Mouse (Mus musculus): ENCODE measurements around the gene Wrap73.

Wrap73 gene

GRCm38 (mm10) chr4:154181001-154181400 lies 38.8 kb downstream of the Wrap73 start:
- no peak for DNase-seq (ENCODE audit: low read depth, low spot score)

DNA sequence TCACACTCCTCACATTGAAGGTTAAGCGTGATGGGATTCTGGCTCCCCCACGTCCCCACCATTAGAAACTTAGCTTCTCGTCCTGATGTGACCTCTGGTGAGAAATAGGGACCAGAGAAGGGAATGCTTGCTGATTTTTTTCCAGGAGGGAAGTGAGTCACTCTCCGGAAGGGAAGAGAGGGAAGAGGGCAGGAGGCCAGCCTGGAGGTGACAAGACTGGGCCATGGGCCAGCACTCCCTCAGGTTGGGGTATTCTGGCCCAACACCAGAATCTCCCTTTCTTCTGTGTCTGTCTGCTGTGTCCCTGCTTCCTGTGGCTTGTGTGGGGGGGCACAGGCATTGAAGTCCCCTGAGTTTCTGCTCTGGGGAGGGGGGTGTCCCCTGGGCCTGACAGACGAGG lies 41.4 kb downstream of the Wrap73 start:
- no peak for DNase-seq (ENCODE audit: low read depth, low spot score)

- no peak for DNase-seq (ENCODE audit: low read depth, low spot score)
Observed at GRCm38 (mm10) chr4:154185001-154185400, 42.8 kb downstream of the Wrap73 start.

DNA sequence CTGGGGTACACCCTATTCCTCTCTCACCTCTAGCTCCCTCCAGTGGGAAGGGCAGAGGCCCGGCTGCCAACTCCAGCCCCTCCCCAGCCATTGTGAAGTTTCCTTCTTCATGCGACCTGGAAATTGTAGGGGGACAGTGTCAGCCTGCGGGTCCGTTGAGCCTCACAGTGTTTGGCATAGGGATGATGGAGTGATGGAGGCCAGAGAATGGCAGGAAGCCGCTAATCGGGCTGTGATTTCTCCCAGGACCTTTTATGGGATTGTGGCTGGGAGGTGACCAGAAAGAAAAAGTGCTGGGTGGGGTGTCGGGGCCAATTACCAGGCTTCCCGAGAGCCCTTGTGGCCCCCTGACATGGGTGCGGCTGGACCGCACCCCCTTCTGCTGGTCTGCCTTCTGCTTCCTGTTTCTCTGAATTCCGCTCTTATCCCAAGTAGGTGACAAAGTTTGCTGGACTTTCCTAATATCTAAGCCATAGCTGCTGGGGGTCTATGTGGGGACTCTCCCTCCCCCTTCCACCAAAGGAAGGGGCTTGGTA lies 43.9 kb downstream of the Wrap73 start:
- no peak for DNase-seq (ENCODE audit: low read depth, low spot score)

GRCm38 (mm10) chr4:154188948-154189347 lies 46.8 kb downstream of the Wrap73 start:
- no peak for DNase-seq (ENCODE audit: low read depth, low spot score)

GRCm38 (mm10) chr4:154197961-154198360 lies 55.8 kb downstream of the Wrap73 start:
- no peak for DNase-seq (ENCODE audit: low read depth, low spot score)

GRCm38 (mm10) chr4:154198377-154198961 lies 56.3 kb downstream of the Wrap73 start:
- no peak for DNase-seq (ENCODE audit: low read depth, low spot score)

GRCm38 (mm10) chr4:154201511-154201910 lies 59.3 kb downstream of the Wrap73 start:
- DNase-seq (ENCODE audit: low read depth, low spot score), result no peak

GRCm38 (mm10) chr4:154204532-154204931 lies 62.4 kb downstream of the Wrap73 start:
- DNase-seq (ENCODE audit: low read depth, low spot score), result no peak

- DNase-seq (ENCODE audit: low read depth, low spot score), result no peak
Observed at GRCm38 (mm10) chr4:154205392-154205791, 63.2 kb downstream of the Wrap73 start.

DNA sequence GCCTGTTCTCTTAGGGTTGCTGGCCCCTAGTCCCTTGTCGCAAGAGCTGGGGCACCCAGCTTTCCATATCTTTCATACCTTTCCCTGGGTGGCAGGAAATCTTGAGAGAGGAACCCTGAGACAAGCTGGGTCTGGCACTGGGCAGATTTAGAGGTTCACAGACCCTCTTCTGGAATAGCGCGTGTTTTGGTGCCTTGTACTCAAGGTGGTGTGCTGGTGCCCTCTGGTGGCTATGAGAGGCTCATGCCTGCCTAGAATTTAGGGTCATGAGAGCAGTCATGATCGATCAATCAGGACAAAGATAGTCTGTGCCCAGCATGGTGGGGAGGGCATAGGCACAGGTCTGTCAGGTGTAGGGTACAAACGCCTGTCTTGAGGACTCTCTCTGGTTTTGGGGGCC lies 65.1 kb downstream of the Wrap73 start:
- DNase-seq (ENCODE audit: low read depth, low spot score), result peak; percentile 69

GRCm38 (mm10) chr4:154209054-154209453 lies 66.9 kb downstream of the Wrap73 start:
- no peak for DNase-seq (ENCODE audit: low read depth, low spot score)

DNA sequence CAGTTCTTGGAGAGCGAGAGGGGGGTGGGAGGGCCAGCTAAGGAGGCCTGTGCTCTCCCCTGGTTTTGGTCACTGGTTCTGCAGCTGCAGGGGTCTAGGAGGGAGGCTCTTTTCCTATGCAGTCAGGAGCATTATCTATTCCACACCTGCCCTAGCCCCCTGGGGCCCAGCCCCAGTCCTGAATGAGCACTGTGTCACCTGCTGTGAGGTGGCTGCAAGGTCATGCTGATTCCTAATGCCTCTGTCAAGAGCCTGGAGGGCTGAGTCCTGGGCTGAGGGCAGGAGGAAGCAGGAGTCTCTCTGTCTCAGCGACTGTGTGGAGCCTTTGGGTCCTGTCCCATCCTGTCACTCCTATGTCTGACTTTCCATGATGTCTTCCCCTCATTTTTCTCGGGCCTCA lies 67.7 kb downstream of the Wrap73 start:
- DNase-seq (ENCODE audit: low read depth, low spot score), result no peak

DNA sequence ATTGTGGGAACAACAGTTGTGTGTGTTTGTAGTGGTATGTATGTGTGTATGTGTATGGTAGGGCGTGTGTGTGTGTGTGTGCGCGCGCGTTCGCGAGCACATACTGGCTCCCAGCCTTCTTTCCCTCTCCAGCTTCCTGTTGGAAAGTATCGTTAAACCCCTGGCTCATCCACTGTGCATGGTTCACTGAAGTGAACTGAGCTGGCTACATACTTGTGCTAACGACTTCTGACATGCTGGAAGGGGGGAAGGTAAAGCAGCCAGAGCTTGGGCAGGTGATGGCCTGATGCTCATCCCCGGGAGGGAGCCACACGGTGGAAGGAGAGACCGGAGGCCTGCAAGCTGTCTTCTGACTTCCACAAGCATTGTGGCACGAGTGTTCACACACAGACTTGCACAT lies 69.3 kb downstream of the Wrap73 start:
- no peak for DNase-seq (ENCODE audit: low read depth, low spot score)

DNA sequence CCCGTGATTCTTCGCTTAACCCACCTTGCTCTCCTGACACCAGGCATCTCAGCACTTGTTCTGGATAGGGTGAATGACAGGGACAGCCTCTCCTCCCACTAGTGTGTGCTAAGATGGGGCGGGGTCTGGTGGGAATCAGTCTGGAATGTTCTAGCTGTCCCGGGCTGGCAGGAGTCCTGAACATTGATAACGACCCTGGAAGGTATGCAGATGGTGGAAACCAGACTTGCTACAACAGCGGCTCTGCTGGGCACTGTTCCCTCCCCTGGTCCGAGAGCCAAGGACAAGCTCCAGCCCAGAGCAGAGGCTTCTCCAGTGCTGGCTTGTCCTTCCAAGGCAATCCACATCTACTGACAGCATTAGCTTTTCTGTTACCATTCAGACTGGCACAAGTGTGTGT lies 71.4 kb downstream of the Wrap73 start:
- no peak for DNase-seq (ENCODE audit: low read depth, low spot score)

GRCm38 (mm10) chr4:154214075-154214474 lies 71.9 kb downstream of the Wrap73 start:
- DNase-seq (ENCODE audit: low read depth, low spot score), result no peak

Data from retina, postnatal 7 days (tissue).